Mouse (Mus musculus) hindbrain, embryonic 10.5 days (tissue): ENCODE data around the gene Rgp1. TPM values are rescaled to one million over a fixed set of nuclear protein-coding genes. Genes with fewer than 3 reads are reported as not detected.

Source experiments
- DNase-seq: peaks from one replicate; pipeline ENCODE4 v3.0.0-alpha.2; 2017; ENCODE audit warnings: low spot score
- H3K27ac ChIP-seq: fragments of 300-500 bp; sonication (generic); 2 replicates; pipeline ENCODE4 v1.5.1; 2016; ENCODE audit warnings: mild to moderate bottlenecking, moderate library complexity
- H3K27me3 ChIP-seq: fragments of 300-500 bp; sonication (generic); 2 replicates; pipeline ENCODE4 v1.6.1; 2016; ENCODE audit warnings: mild to moderate bottlenecking; ENCODE audit not compliant: poor library complexity, insufficient read depth, severe bottlenecking
- H3K36me3 ChIP-seq: fragments of 300-500 bp; sonication (generic); 2 replicates; pipeline ENCODE4 v1.6.1; 2016; ENCODE audit warnings: mild to moderate bottlenecking, moderate library complexity
- H3K4me1 ChIP-seq: fragments of 300-500 bp; sonication (generic); replicated peaks from 2 replicates; pipeline ENCODE4 v1.6.1; 2016; ENCODE audit warnings: mild to moderate bottlenecking
- H3K4me3 ChIP-seq: fragments of 300-500 bp; sonication (generic); 2 replicates; pipeline ENCODE4 v1.5.1; 2016; ENCODE audit warnings: mild to moderate bottlenecking, moderate library complexity
- H3K9me3 ChIP-seq: fragments of 300-500 bp; sonication (generic); 2 replicates; pipeline ENCODE4 v1.6.1; 2016; ENCODE audit warnings: mild to moderate bottlenecking, moderate library complexity
- WGBS: fragments of 180-500 bp; shearing (Covaris S2); methylation state at CpG from one replicate; pipeline ENCODE4 v1.1.7; 2016; 5-methylcytosine and 5-hydroxymethylcytosine counted together
- polyA plus RNA-seq: library from polyadenylated mRNA; unstranded; fragments of >200 nt; fragmentation: Nextera tagmentation; extraction: Ambion mirVana; gene quantifications from 2 replicates; pipeline ENCODE4 v1.2.1, GENCODE M21; 2016

Rgp1 gene
- polyA plus RNA-seq, 1 experiment from 2014 or later: 25.6 TPM

GRCm38 (mm10) chr4:43567140-43567539 is 11.4 kb upstream of the Rgp1 start:
- Histone ChIP-seq H3K27me3 (no peaks in the 10 kb centered on the region), H3K4me3 (no peak overlapping the region), H3K4me1 (peaks cover 11% of the 10 kb centered on the region), H3K27ac (no peak overlapping the region), H3K9me3 (no peaks in the 10 kb centered on the region), H3K36me3 (peaks cover 81% of the 10 kb centered on the region)
- no peak for DNase-seq
- WGBS: 95% methylated on average over 9 of the region's 9 CpGs

GRCm38 (mm10) chr4:43571395-43572045 is 7.0 kb upstream of the Rgp1 start:
- no peaks in the 10 kb centered on the region for H3K27me3 ChIP-seq
- WGBS: 90% methylated on average over 6 of the region's 6 CpGs
- H3K9me3 ChIP-seq: no peaks in the 10 kb centered on the region
- no peak overlapping the region for H3K27ac ChIP-seq
- no peak overlapping the region for H3K4me3 ChIP-seq
- H3K4me1 ChIP-seq: peaks cover 18% of the 10 kb centered on the region
- DNase-seq: no peak
- peaks cover 82% of the 10 kb centered on the region for H3K36me3 ChIP-seq

GRCm38 (mm10) chr4:43573561-43573960 is 5.0 kb upstream of the Rgp1 start:
- H3K36me3 ChIP-seq: peaks cover 66% of the 10 kb centered on the region
- H3K27me3 ChIP-seq: no peaks in the 10 kb centered on the region
- H3K4me1 ChIP-seq: peaks cover 36% of the 10 kb centered on the region
- H3K4me3 ChIP-seq: no peak overlapping the region
- H3K27ac ChIP-seq: no peak overlapping the region
- H3K9me3 ChIP-seq: no peaks in the 10 kb centered on the region
- no peak for DNase-seq
- 95% methylated on average over 4 of the region's 4 CpGs for WGBS

DNA sequence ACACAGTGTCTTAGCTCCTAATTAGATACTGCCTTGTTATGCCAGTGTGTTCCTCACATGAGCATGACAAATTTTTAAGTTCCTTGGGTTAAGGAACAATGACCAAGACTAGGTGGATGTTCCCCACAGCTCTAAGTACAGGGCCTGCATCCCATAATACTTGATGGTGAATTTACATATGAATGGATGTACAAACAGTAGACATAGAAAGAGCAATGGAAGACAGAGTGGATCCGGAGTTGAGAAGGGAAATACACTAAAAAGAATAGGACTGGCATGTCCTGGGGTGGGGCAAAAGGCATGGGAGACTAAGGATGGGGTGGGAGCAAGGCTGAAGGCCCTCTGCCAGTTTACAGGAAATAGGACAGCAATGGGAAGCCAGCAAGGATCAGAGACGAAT is 3.2 kb upstream of the Rgp1 start:
- H3K36me3 ChIP-seq: peaks cover 52% of the 10 kb centered on the region
- WGBS: 73% methylated on average over 2 of the region's 2 CpGs
- DNase-seq: no peak
- no peak overlapping the region for H3K27ac ChIP-seq
- H3K27me3 ChIP-seq: no peaks in the 10 kb centered on the region
- peaks cover 46% of the 10 kb centered on the region for H3K4me1 ChIP-seq
- H3K9me3 ChIP-seq: no peaks in the 10 kb centered on the region
- H3K4me3 ChIP-seq: peak overlapping the region; percentile 22

GRCm38 (mm10) chr4:43577237-43577881 is 1.2 kb upstream of the Rgp1 start:
- Histone ChIP-seq H3K27me3 (no peaks in the 10 kb centered on the region), H3K36me3 (peaks cover 52% of the 10 kb centered on the region), H3K9me3 (no peaks in the 10 kb centered on the region), H3K27ac (no peak overlapping the region), H3K4me3 (peak overlapping the region; percentile 93), H3K4me1 (peaks cover 46% of the 10 kb centered on the region)
- no peak for DNase-seq
- WGBS: 57% methylated on average over 8 of the region's 8 CpGs

- Histone ChIP-seq H3K27ac (peak overlapping the region; percentile 96), H3K4me3 (peak overlapping the region; percentile 93), H3K36me3 (peaks cover 52% of the 10 kb centered on the region), H3K4me1 (peaks cover 49% of the 10 kb centered on the region), H3K9me3 (no peaks in the 10 kb centered on the region), H3K27me3 (no peaks in the 10 kb centered on the region)
- WGBS: 12% methylated on average over 10 of the region's 10 CpGs
- no peak for DNase-seq
Measured at GRCm38 (mm10) chr4:43579256-43579655, 741 bp downstream of the Rgp1 start.

DNA sequence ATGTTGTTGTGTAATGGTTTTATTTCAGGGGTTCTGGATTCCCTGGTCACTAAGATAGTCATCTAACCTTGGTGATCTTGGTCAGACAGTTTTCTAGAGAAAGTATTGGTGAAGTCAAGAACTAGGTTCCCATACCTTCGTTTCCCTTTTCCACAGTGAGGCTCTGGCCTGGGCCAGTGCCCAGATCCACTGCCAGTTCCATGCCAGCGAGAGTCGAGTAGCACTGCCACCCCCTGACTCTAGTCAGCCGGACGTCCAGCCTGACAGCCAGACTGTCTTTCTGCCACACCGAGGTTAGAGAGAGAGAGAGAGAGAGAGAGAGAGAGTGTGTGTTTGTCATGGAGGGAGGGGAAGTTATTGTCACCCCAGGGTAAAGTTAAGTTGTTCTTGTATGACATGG is 1.2 kb downstream of the Rgp1 start:
- Histone ChIP-seq H3K9me3 (no peaks in the 10 kb centered on the region), H3K4me3 (peak overlapping the region; percentile 93), H3K36me3 (peaks cover 54% of the 10 kb centered on the region)

GRCm38 (mm10) chr4:43580721-43581120 is 2.2 kb downstream of the Rgp1 start:
- DNase-seq: no peak
- 93% methylated on average over 5 of the region's 5 CpGs for WGBS
- Histone ChIP-seq H3K4me3 (no peak overlapping the region), H3K36me3 (peaks cover 58% of the 10 kb centered on the region), H3K27ac (no peak overlapping the region), H3K27me3 (no peaks in the 10 kb centered on the region), H3K9me3 (no peaks in the 10 kb centered on the region), H3K4me1 (peaks cover 54% of the 10 kb centered on the region)

More for the DNA sequence above, 1.2 kb downstream of the Rgp1 start:
- H3K4me1 ChIP-seq: peaks cover 54% of the 10 kb centered on the region
- DNase-seq: no peak
- H3K27ac ChIP-seq: no peak overlapping the region
- H3K27me3 ChIP-seq: no peaks in the 10 kb centered on the region
- WGBS: 81% methylated on average over 6 of the region's 6 CpGs

DNA sequence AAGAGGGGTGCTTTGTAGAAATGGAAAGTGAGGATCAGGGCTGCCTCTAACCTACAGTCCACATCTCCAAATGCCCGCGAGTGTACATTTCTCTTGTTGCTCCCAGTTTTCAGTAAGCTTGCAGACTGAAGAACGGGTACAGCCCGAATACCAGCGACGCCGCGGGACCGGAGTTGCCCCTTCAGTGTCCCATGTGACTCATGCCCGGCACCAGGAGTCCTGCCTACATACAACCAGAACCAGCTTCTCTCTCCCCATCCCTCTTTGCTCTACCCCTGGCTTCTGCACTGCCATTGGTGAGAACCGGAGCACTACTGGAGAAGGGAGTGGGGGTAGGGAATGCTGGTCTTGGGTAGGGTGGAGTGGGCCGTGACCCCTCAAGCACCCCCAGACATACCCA is 2.9 kb downstream of the Rgp1 start:
- 97% methylated on average over 12 of the region's 12 CpGs for WGBS
- H3K36me3 ChIP-seq: peaks cover 57% of the 10 kb centered on the region
- H3K4me1 ChIP-seq: peaks cover 54% of the 10 kb centered on the region
- no peak overlapping the region for H3K27ac ChIP-seq
- no peaks in the 10 kb centered on the region for H3K27me3 ChIP-seq
- no peaks in the 10 kb centered on the region for H3K9me3 ChIP-seq
- no peak overlapping the region for H3K4me3 ChIP-seq
- no peak for DNase-seq

DNA sequence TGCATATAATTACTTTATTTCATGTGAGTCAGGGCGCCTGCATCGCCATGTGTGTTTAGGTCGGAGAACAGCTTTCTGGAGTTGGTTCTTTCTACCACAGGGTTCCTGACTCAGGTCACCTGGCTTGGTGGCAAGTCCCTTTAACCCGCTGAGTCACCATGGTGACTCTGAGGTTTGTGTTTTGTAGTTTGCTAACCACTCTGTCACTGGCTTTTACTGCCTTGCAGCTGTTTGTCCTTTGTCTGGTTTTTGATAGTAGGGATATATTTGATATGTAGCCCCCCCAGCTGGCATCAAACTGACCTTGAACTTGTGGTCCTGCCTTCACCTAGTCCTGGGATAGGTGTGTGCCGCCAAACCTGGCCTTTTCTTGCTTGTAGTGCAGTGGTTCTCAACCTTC is 3.7 kb downstream of the Rgp1 start:
- Histone ChIP-seq H3K27ac (no peak overlapping the region), H3K9me3 (no peaks in the 10 kb centered on the region), H3K4me1 (peaks cover 48% of the 10 kb centered on the region), H3K36me3 (peaks cover 51% of the 10 kb centered on the region), H3K27me3 (no peaks in the 10 kb centered on the region), H3K4me3 (no peak overlapping the region)
- DNase-seq: no peak
- 92% methylated on average over 5 of the region's 5 CpGs for WGBS

DNA sequence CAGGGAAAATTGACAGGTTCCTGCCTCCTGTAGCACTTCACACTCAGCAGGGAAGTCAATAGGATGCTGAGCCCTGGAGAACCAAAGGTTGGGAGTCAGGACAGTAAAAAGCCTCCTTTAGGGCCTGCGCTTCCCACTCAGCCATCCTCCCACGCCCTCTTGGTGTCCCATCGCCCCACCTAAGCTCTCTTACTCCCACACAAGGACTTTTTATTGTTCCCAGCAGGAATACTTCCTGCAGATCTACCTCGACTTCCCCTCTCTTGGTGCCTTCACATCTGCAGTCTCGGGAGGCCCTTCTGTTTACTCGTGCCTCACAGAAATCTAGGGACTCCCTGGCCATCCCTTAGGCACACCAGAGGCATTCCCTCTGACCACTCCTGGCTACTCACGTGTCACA is 4.9 kb downstream of the Rgp1 start:
- Histone ChIP-seq H3K36me3 (peaks cover 51% of the 10 kb centered on the region), H3K9me3 (no peaks in the 10 kb centered on the region), H3K4me1 (peaks cover 39% of the 10 kb centered on the region), H3K4me3 (no peak overlapping the region), H3K27me3 (no peaks in the 10 kb centered on the region), H3K27ac (no peak overlapping the region)
- DNase-seq: no peak
- 68% methylated on average over 7 of the region's 7 CpGs for whole genome bisulfite sequencing

DNA sequence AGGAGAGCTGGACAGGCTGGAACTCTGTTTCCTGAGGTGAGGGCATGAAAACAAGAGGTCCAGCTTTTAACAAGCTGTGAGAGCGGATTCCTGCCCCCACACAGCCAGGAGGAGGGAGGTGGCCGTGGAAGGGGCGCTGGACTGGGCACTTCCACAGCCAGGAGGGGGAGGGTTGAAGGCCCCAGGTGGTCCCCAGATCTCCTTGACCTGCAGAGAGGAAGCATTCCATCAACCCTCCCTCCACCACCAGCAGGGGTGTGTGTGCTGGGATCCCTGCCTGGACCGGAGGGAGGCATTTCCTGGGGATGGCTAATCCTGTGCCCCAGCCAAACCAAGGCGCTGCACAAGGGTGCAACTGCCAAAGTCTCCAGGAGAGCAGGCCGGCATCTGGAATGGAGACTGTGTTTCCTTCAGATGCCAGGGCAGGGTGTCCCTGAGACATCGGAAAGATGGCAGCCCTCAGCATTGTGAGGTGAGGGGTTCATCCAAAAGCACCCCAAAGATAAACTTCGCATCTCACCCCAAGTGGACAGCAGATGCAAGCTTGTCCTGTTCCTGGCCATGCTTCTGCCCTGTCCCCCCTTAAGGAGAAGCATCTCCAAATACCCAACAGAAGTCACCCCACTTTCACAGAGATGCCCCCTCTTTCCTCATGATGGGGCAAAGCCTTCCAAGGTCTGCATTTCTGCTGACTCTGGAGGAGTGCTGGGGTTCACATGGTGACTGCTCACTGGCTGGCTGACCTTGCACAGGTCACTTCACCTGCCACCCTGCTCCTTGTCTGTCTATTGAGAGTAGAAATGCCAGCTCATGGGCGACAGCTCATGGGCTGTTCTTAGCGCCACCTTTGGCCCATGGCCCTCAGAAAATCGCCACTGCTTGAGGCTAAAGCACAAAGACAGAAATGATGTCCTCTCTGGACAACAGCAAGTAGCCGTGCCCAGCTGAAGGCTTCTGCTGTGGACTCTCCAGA is 6.2 kb downstream of the Rgp1 start, which contains the start of gene Msmp:
Gene Msmp, minus strand, starts transcription at position 51 of the 973 bp plus-strand sequence.
- peaks cover 32% of the 10 kb centered on the region for H3K4me1 ChIP-seq
- no peak within 1 kb of the TSS for H3K4me3 ChIP-seq
- H3K27ac ChIP-seq: peak within 1 kb of the TSS; percentile 8; the same call in 1 of the 2 replicates
- DNase-seq: no peak
- H3K9me3 ChIP-seq: no peaks in the 10 kb centered on the region
- 68% methylated on average over 12 of the region's 12 CpGs for WGBS
- no peaks in the 10 kb centered on the region for H3K27me3 ChIP-seq
- peaks cover 51% of the 10 kb centered on the region for H3K36me3 ChIP-seq
